In genomic region chr10:93603256-93603655, GRCm38 (mm10) we compare ENCODE assay signal across 16 mouse cellular contexts. TPM values are rescaled to one million over a fixed set of nuclear protein-coding genes. Genes with fewer than 3 reads are reported as not detected.
DNase-seq lines count a peak whose midpoint lies in the region; ATAC-seq and TF ChIP-seq lines count a peak whose summit lies in the region.
"Had no signal": no experiment of that assay in that cellular context is flagged by ENCODE, and none has a peak within 500 bp of the region (broad histone marks: within the 10 kb centered on the region; RNA-seq: fewer than 3 reads in every experiment).

No protein-coding gene starts in this region.

- H3K9ac ChIP-seq in lung, embryonic 14.5 days = no peak overlapping the region
- H3K9ac ChIP-seq: heart, embryonic 12.5 days; hindbrain, embryonic 15.5 days; midbrain, embryonic 15.5 days had no signal

- TF ChIP-seq CTCF in gastrocnemius, adult 2 months (IDR thresholded peaks at IDR 0.05) = peak; percentile 18; the same call in 1 of the 2 replicates
- peak; percentile 32 for TF ChIP-seq CTCF in lung, embryonic 14.5 days (IDR thresholded peaks at IDR 0.05; ENCODE audit: low read depth)
- 0 out of 2 replicates have a peak, but pooled peaks have one; percentile 16 for TF ChIP-seq CTCF in G1E (IDR thresholded peaks at IDR 0.05; ENCODE audit: low read depth, low read length)

- DNase-seq in gastrocnemius, adult 2 months = no peak
- DNase-seq in gastrocnemius, adult 8-10 months (ENCODE audit: low spot score in 2 of 2) = no peak
- DNase-seq in lung, embryonic 14.5 days = no peak
- no peak for DNase-seq in lung, postnatal 14 days
- DNase-seq in G1E (ENCODE audit: low spot score) = no peak
- peak; percentile 30 for DNase-seq in naive thymus-derived CD4-positive, alpha-beta T cell, adult 2 months (ENCODE audit: low read depth)
- DNase-seq in thymus, adult 18-20 months = no peak
- DNase-seq: cerebellum, adult 9-11 months; kidney, adult 18-20 months; kidney, postnatal 36 days; lung, adult 2 months; thymus, postnatal 14 days had no signal

- no peaks in the 10 kb centered on the region for H3K36me3 ChIP-seq in lung, embryonic 14.5 days (ENCODE audit: insufficient read depth)
- no peaks in the 10 kb centered on the region for H3K36me3 ChIP-seq in G1E (replicated peaks)
- H3K36me3 ChIP-seq: heart, embryonic 12.5 days; hindbrain, embryonic 15.5 days; midbrain, embryonic 15.5 days had no signal

- 98% methylated on average over 1 of the region's 1 CpGs for WGBS in lung, embryonic 14.5 days

- no peak for ATAC-seq in lung, embryonic 14.5 days (ENCODE audit: insufficient read depth)
- no peak for ATAC-seq in G1E (ENCODE audit: extremely low read depth, insufficient number of reproducible peaks, low FRiP score, poor library complexity, severe bottlenecking)
- ATAC-seq: activated CD4-positive, CD25-positive, alpha-beta regulatory T cell, adult 4 months; midbrain, embryonic 15.5 days had no signal

- intact Hi-C loops in gastrocnemius, adult 2 months (cut with DNase I) = no loop called here

- no peaks in the 10 kb centered on the region for H3K9me3 ChIP-seq in lung, embryonic 14.5 days (ENCODE audit: low read depth, low read length)
- peaks cover 6% of the 10 kb centered on the region for H3K9me3 ChIP-seq in G1E (replicated peaks)
- H3K9me3 ChIP-seq: hindbrain, embryonic 15.5 days; midbrain, embryonic 15.5 days had no signal

- no peak overlapping the region for H3K4me2 ChIP-seq in lung, embryonic 14.5 days
- H3K4me2 ChIP-seq: heart, embryonic 12.5 days; hindbrain, embryonic 15.5 days; midbrain, embryonic 15.5 days had no signal

- no peaks in the 10 kb centered on the region for H3K27me3 ChIP-seq in lung, embryonic 14.5 days (ENCODE audit: insufficient read depth, low read length)
- H3K27me3 ChIP-seq in G1E (ENCODE audit: insufficient read depth, low read length) = peaks cover 2% of the 10 kb centered on the region; the same call in 1 of the 2 replicates
- H3K27me3 ChIP-seq: hindbrain, embryonic 15.5 days; midbrain, embryonic 15.5 days had no signal

- H3K27ac ChIP-seq in gastrocnemius, adult 2 months = no peak overlapping the region
- H3K27ac ChIP-seq in lung, embryonic 14.5 days (ENCODE audit: low read depth) = no peak overlapping the region
- H3K27ac ChIP-seq: hindbrain, embryonic 15.5 days; midbrain, embryonic 15.5 days had no signal

- no peak overlapping the region for H3K4me3 ChIP-seq in gastrocnemius, adult 2 months
- no peak overlapping the region for H3K4me3 ChIP-seq in lung, embryonic 14.5 days (ENCODE audit: low read depth, low read length)
- H3K4me3 ChIP-seq in G1E (ENCODE audit: low read depth, low read length) = no peak overlapping the region
- H3K4me3 ChIP-seq: heart, embryonic 12.5 days; hindbrain, embryonic 15.5 days; midbrain, embryonic 15.5 days had no signal

- H3K4me1 ChIP-seq in lung, embryonic 14.5 days (ENCODE audit: insufficient read depth) = no peaks in the 10 kb centered on the region
- H3K4me1 ChIP-seq in G1E (ENCODE audit: insufficient read depth, low read depth, low read length) = peaks cover 2% of the 10 kb centered on the region; the same call in 1 of the 2 replicates
- H3K4me1 ChIP-seq: heart, embryonic 12.5 days; hindbrain, embryonic 15.5 days; midbrain, embryonic 15.5 days had no signal

RNA-seq across cellular contexts. Expression of gene Snrpf, which starts 13.8 kb away (rescaled TPM):
- total RNA-seq in gastrocnemius, adult 2 months (2021) = 1 to 10 TPM; 6.5 to 8.9 TPM
- total RNA-seq in gastrocnemius, adult 8-10 months (2022) = 10 to 100 TPM in 1 of 4 experiments, 1 to 10 TPM in 3; 6.2 to 10.4 (median 7.7) TPM
- polyA plus RNA-seq in lung, embryonic 14.5 days (2014; fragmentation: Nextera tagmentation; extraction: Ambion mirVana) = 148 and 155 TPM in 2 replicates
- 53.5 and 54.7 TPM in 2 replicates for total RNA-seq in G1E (2014; fragmentation: Nextera tagmentation)
- total RNA-seq in G1E (2017) = 62.8 and 85.8 TPM in 2 replicates
- polyA plus RNA-seq in G1E (2012) = 138 and 149 TPM in 2 replicates

RNA-seq across cellular contexts. Expression of gene Ntn4, which starts 37.2 kb away (rescaled TPM):
- total RNA-seq in gastrocnemius, adult 2 months (2021) = 10 to 100 TPM in 1 of 2 experiments, 1 to 10 TPM in 1; 6.7 to 14.8 TPM
- total RNA-seq in gastrocnemius, adult 8-10 months (2022) = 1 to 10 TPM; 4.6 to 7.7 (median 6.2) TPM
- polyA plus RNA-seq in lung, embryonic 14.5 days (2014; fragmentation: Nextera tagmentation; extraction: Ambion mirVana) = 0.76 and 0.92 TPM in 2 replicates
- total RNA-seq in G1E (2014; fragmentation: Nextera tagmentation) = 41.5 TPM in 1 of 2 replicates, not detected in the other
- total RNA-seq in G1E (2017) = 0.16 TPM in 1 of 2 replicates, not detected in the other
- not detected in 2 replicates for polyA plus RNA-seq in G1E (2012)

Comparison
In these comparisons a context has a peak if more than half of its experiments do, and no peak if none do; other contexts are left out.
1. RNA of gene Snrpf, which starts 13.8 kb away (total RNA-seq): 53.5 to 85.8 TPM in G1E; 6.5 to 8.9 TPM in gastrocnemius, adult 2 months and 6.2 to 10.4 TPM in gastrocnemius, adult 8-10 months; every median in the first group is over 4 times any median in the second.
2. Peak in every context shown above with its lines, with median percentiles within 50 percentile points of each other: CTCF ChIP-seq.